In genomic region chr10:67955982-67956381, GRCm38 (mm10) we compare ENCODE assay signal across 17 mouse cellular contexts. TPM values are rescaled to one million over a fixed set of nuclear protein-coding genes. Genes with fewer than 3 reads are reported as not detected.
"Had no signal": no experiment of that assay in that cellular context is flagged by ENCODE, and none has a peak within 500 bp of the region (broad histone marks: within the 10 kb centered on the region; RNA-seq: fewer than 3 reads in every experiment).

No protein-coding gene starts in this region.

- DNase-seq: retina, postnatal 1 day; right cerebral cortex, adult 18-20 months; right cerebral cortex, postnatal 14 days; right cerebral cortex, postnatal 25 days; right cerebral cortex, postnatal 4 days; spleen, adult 18-20 months; thymus, adult 18-20 months; thymus, adult 2 months; thymus, postnatal 14 days; thymus, postnatal 25 days; thymus, postnatal 36 days; thymus, postnatal 4 days had no signal

- H3K27ac ChIP-seq: neural tube, embryonic 13.5 days; neural tube, embryonic 15.5 days; stomach, embryonic 15.5 days; stomach, postnatal 0 days had no signal

- H3K4me3 ChIP-seq: neural tube, embryonic 13.5 days; neural tube, embryonic 15.5 days; stomach, embryonic 15.5 days had no signal

- H3K9ac ChIP-seq: neural tube, embryonic 13.5 days; neural tube, embryonic 15.5 days; stomach, embryonic 15.5 days had no signal

- H3K9me3 ChIP-seq: neural tube, embryonic 13.5 days; neural tube, embryonic 15.5 days; stomach, embryonic 15.5 days had no signal

- H3K4me1 ChIP-seq: neural tube, embryonic 13.5 days; neural tube, embryonic 15.5 days; stomach, embryonic 15.5 days had no signal

- H3K4me2 ChIP-seq: neural tube, embryonic 13.5 days; neural tube, embryonic 15.5 days; stomach, embryonic 15.5 days had no signal

- H3K27me3 ChIP-seq: neural tube, embryonic 13.5 days; neural tube, embryonic 15.5 days; stomach, embryonic 15.5 days had no signal

- H3K36me3 ChIP-seq: neural tube, embryonic 13.5 days; neural tube, embryonic 15.5 days; stomach, embryonic 15.5 days had no signal

RNA-seq across cellular contexts. Expression of gene Rtkn2, which starts 23.4 kb away (rescaled TPM):
- total RNA-seq: neutrophil, adult 5-6 weeks had no signal
